Mouse (Mus musculus) T-helper 17 cell (primary cell): ENCODE results near the gene Kcnq5.
"Not testable (repeated sequence)": the region's sequence is repeated elsewhere in the genome, so short reads cannot be mapped to it uniquely, and the experiment has no call there.

ENCODE experiments used
- in situ Hi-C, 2 experiments: fragments of 300-600 bp; cut with MboI, MseI; formaldehyde crosslinking; loops; 1 replicate in 1 of 2; 2 replicates in 1 of 2; pipeline ENCODE4 v1.15.1; 2025; ENCODE audit warnings: high pct_unique_total_duplicates in 2 of 2

The Kcnq5 gene

GRCm38 (mm10) chr1:21676805-21677204, 284.9 kb downstream of the Kcnq5 start:
- in situ Hi-C loops, result loop anchor here (5.0 to 25.0 kb wide), 2 partner anchors 40 to 1340 kb away; no protein-coding TSS in a partner anchor

- in situ Hi-C loops, result no loop called here
Observed at GRCm38 (mm10) chr1:21660840-21661239, 300.9 kb downstream of the Kcnq5 start.

DNA sequence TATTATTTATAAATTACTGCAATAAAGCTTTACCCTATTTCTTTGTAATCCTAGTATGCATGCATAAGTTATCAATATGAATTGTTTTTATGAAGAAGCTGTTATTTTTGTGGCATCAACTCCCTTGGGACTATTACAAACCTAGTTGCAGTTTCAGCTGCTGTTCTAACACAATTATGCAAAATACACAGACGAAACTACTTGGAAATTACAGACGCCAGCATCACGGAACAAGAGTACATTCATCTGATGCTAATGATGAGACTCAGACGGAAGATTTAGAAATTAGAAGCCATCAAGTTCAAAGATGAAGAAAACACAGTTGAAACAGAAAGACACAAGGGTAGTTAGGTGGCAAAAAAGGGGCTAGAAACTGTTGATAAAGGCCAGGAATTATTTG, 310.9 kb downstream of the Kcnq5 start:
- in situ Hi-C loops, result no loop called here

GRCm38 (mm10) chr1:21635406-21635805, 326.3 kb downstream of the Kcnq5 start:
- in situ Hi-C loops, result no loop called here

DNA sequence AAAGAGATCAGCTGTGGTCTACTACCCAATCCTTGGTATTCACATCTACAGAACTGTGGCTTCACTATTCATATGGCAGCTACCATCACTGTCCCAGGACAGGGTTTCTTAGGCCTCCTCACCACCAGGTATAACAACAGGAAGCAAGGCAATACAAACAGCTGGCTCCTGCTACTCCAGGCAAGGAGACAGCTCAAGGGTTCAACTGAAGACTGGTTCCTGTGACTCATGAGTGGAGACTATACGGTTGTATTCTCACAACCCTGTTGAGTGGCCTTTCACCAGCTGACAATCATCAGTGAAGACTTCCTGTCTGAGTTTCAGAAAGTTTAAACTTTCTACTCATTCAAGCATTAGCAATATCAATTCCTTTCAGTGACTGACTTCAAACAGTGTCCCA, 327.7 kb downstream of the Kcnq5 start:
- in situ Hi-C loops, result no loop called here

DNA sequence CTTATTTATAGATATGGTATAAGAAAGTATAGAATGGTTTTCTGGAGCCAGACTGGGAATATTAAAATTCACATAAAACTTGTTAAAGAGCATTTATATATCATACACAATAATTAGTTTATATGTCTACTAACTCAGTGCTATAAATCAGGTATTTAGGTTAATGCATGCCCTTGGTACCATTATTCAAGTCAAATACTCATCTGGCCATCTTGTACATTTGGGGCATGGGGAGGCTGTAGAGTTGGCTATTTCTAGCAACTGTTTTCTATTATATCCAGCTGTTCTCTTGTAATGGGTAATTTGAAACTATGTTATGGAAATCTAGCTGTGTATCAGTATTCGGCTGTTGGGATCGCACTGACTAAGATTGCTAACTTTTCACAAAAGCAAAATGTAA, 339.3 kb downstream of the Kcnq5 start:
- in situ Hi-C loops, result no loop called here

DNA sequence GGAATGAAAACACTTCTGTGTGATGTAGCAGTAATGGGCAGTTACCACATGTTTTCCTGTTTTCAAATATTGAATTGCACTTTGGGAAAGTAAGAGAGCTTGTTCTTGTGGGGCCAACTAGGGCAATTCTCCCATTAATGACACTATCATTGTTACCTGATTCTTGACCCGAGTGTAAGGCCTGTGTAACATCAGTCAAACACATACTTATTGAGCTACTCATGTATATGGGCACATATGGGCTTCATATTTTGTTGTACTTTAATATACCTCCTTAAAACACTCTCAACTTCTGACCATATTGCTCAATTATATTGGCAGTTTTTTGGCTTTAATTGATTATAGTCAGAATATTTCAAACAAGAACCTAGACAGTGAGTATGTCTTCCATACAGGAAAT, 339.7 kb downstream of the Kcnq5 start:
- in situ Hi-C loops, result no loop called here

GRCm38 (mm10) chr1:21618712-21619111, 343.0 kb downstream of the Kcnq5 start:
- in situ Hi-C loops, result no loop called here

GRCm38 (mm10) chr1:21616666-21617065, 345.1 kb downstream of the Kcnq5 start:
- in situ Hi-C loops, result no loop called here

DNA sequence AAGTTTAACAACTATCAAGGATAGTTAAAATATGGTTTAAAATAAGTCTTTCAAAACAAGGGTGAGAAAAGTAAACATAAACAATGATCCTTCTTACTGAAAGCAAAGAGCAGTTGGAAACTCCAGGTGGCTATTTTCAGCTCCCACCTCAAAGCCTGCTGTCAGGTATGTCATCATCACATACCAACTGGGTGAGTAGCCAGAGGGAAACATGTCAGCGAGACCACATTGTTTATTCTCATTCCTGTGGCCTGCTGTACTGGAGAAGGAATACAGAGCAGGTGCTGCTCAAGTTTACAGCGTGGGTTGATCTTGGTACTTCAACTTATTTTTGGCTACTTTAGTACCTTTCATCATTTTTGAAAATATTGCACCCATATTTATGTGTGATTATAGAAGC, 347.8 kb downstream of the Kcnq5 start:
- in situ Hi-C loops, result no loop called here

- in situ Hi-C loops, result no loop called here
Observed at GRCm38 (mm10) chr1:21604003-21604402, 357.7 kb downstream of the Kcnq5 start.

GRCm38 (mm10) chr1:21602567-21602966, 359.2 kb downstream of the Kcnq5 start:
- in situ Hi-C loops, result no loop called here

- in situ Hi-C loops, result no loop called here
Observed at GRCm38 (mm10) chr1:21600606-21601005, 361.1 kb downstream of the Kcnq5 start.

DNA sequence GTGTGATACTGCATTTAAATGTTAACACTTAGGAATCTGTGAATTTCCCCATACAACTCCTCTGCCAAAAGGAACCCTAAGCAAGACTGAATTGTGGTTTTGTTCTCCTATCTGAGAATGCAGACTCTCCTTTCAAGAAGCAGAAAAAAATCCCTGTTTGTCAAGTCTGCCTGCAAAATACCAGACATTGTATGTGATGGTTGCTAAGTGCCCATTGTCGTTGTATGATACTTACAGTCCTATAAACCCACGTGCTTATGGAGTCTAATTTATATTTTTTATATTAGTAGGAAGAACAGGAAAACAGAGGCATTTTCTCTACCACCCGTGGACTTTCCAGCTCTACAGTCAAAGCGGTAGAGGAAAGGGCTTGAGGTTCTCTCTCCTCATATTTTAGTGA, 367.9 kb downstream of the Kcnq5 start:
- in situ Hi-C loops, result no loop called here

- in situ Hi-C loops, result not testable (repeated sequence)
Observed at GRCm38 (mm10) chr1:21567397-21567796, 394.3 kb downstream of the Kcnq5 start.

DNA sequence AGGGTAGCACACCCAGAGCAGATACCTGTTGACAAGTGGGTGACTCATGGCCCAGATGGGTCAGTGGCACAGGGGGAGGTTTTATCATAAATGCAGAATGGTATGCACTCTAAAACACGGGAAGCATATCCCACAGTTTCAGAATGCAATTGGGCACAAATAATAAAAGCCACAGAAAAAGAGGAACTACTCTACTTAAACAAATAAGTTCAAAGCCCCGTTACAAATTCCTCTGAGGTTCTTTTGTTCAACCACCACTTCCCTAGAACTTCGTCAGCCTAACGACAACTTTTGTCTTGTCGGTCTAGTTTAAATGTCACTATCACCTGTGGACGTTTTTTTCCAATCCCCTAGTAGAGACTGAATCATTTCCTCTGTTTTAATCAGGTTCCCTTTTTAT, 407.1 kb downstream of the Kcnq5 start:
- in situ Hi-C loops, result no loop called here

DNA sequence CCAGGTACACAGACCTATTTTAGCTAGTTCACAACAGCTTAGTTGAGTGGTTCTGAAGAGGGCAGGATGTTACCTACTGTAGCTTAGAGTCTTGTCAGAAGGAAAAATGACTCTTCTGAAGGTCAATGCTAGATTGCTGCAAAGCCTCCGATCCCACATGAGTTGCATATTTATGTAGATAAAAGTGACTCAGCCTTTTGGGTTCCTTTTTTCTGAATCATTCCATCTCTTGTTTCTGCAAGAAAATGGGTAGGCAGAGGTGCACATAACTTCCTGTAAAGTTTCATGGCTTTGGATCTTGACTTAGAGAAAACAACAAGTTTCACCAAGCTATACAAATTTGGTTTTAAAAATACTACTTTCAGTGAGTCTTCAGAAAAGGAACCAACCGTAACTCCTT, 409.0 kb downstream of the Kcnq5 start:
- in situ Hi-C loops, result no loop called here

DNA sequence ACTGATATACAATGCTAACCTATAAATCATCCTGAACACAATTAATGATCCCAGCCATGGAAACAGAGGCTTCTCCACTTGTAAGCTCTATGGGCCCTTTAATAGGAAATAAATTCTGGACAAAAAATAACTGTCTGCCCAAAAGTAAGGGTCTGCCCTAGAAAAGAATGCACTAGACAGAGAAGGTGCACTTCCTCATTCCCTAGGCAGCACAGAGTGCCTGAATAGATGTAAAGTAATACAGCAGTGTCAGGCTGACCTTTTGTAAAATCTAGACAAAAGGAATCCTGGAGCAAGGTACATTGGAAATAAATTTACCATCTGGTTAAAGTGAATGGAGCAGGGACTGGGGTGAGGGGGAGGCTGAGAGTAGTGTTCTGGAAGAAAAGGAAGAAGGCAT, 417.8 kb downstream of the Kcnq5 start:
- in situ Hi-C loops, result no loop called here

- in situ Hi-C loops, result no loop called here
Observed at GRCm38 (mm10) chr1:21539486-21539885, 422.3 kb downstream of the Kcnq5 start.

DNA sequence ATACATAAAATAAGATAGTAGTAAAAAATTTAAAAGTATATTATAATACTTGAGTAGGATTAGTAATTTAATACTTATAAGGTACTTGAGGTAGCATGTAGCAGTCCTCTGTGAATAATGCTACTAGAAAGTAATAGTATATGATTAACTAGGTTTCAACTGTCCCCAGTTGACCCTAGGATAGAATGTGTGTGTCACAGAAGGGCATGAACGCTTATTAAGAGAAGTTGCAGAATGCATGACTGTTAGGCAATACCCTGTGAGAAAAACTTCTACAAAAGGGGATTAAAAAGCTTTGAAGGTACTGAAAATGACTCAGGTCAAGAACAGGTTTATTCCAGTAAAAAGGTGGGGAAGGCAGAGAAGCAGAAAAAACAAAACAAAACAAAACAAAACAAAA, 430.9 kb downstream of the Kcnq5 start:
- in situ Hi-C loops, result no loop called here

DNA sequence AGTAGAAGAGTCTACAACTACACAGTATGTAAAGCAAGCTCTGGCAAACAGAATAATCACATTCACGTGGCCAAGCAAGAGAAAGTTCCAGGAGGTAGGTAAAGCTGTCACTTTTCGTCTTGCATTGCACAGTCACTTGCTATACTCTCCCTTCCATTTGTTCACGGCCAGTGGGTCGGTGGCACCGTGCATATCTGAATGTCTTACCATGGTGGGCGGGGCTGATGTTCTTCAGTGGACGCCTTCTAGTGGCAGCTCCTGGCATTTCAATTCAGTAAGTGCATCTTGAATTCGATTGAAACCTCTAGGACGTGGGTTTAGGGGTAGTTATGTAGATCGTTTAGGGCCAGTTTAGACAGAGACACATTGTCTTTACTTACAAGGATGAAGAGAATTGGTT, 439.7 kb downstream of the Kcnq5 start:
- in situ Hi-C loops, result no loop called here

GRCm38 (mm10) chr1:21521475-21521874, 440.3 kb downstream of the Kcnq5 start:
- in situ Hi-C loops, result no loop called here

- in situ Hi-C loops, result no loop called here
Observed at GRCm38 (mm10) chr1:21520116-21520645, 441.6 kb downstream of the Kcnq5 start.

- in situ Hi-C loops, result no loop called here
Observed at GRCm38 (mm10) chr1:21506665-21507064, 455.1 kb downstream of the Kcnq5 start.
